Mouse (Mus musculus): ENCODE results near the gene Ager. TPM values are rescaled to one million over a fixed set of nuclear protein-coding genes. Genes with fewer than 3 reads are reported as not detected.

The Ager gene
- polyA plus RNA-seq, 1 experiment from 2014 or later, result 1.4 TPM

GRCm38 (mm10) chr17:34578070-34578469 is 19.6 kb upstream of the Ager start:
- Histone ChIP-seq H3K9me3 (ENCODE audit: control insufficient read depth, low read length) (no peaks in the 10 kb centered on the region), H3K9ac (no peak overlapping the region), H3K27me3 (ENCODE audit: control insufficient read depth, insufficient read depth, low read length) (no peaks in the 10 kb centered on the region), H3K4me1 (replicated peaks; ENCODE audit: control insufficient read depth, insufficient read depth, low read length) (no peaks in the 10 kb centered on the region), H3K36me3 (replicated peaks; ENCODE audit: control insufficient read depth, insufficient read depth) (no peaks in the 10 kb centered on the region), H3K27ac (no peak overlapping the region), H3K4me3 (replicated peaks; ENCODE audit: low read length) (no peak overlapping the region), H3K4me2 (replicated peaks) (no peak overlapping the region)
- ATAC-seq (ENCODE audit: low FRiP score) (no peak), DNase-seq (ENCODE audit: low spot score) (no peak)
- WGBS, result 88% methylated on average over 3 of the region's 3 CpGs

GRCm38 (mm10) chr17:34582528-34582927 is 15.1 kb upstream of the Ager start:
- H3K4me2 ChIP-seq (replicated peaks), result no peak overlapping the region
- H3K27ac ChIP-seq, result no peak overlapping the region
- H3K4me3 ChIP-seq (replicated peaks; ENCODE audit: low read length), result no peak overlapping the region
- no peak overlapping the region for H3K9ac ChIP-seq
- no peak for ATAC-seq (ENCODE audit: low FRiP score)
- DNase-seq (ENCODE audit: low spot score), result no peak
- no peaks in the 10 kb centered on the region for H3K36me3 ChIP-seq (replicated peaks; ENCODE audit: control insufficient read depth, insufficient read depth)
- H3K9me3 ChIP-seq (ENCODE audit: control insufficient read depth, low read length), result no peaks in the 10 kb centered on the region
- WGBS, result 86% methylated on average over 12 of the region's 12 CpGs
- H3K4me1 ChIP-seq (replicated peaks; ENCODE audit: control insufficient read depth, insufficient read depth, low read length), result peaks cover 8% of the 10 kb centered on the region
- no peaks in the 10 kb centered on the region for H3K27me3 ChIP-seq (ENCODE audit: control insufficient read depth, insufficient read depth, low read length)

- ATAC-seq (ENCODE audit: low FRiP score) (no peak), DNase-seq (ENCODE audit: low spot score) (no peak)
- Histone ChIP-seq H3K9me3 (ENCODE audit: control insufficient read depth, low read length) (no peaks in the 10 kb centered on the region), H3K27me3 (ENCODE audit: control insufficient read depth, insufficient read depth, low read length) (no peaks in the 10 kb centered on the region), H3K36me3 (replicated peaks; ENCODE audit: control insufficient read depth, insufficient read depth) (no peaks in the 10 kb centered on the region), H3K4me2 (replicated peaks) (no peak overlapping the region), H3K9ac (no peak overlapping the region), H3K4me3 (replicated peaks; ENCODE audit: low read length) (no peak overlapping the region), H3K4me1 (replicated peaks; ENCODE audit: control insufficient read depth, insufficient read depth, low read length) (peaks cover 15% of the 10 kb centered on the region), H3K27ac (no peak overlapping the region)
- 68% methylated on average over 7 of the region's 7 CpGs for WGBS
Measured at GRCm38 (mm10) chr17:34583397-34583796, 14.3 kb upstream of the Ager start.

- H3K27me3 ChIP-seq (ENCODE audit: control insufficient read depth, insufficient read depth, low read length), result no peaks in the 10 kb centered on the region
Measured at GRCm38 (mm10) chr17:34583819-34584218, 13.8 kb upstream of the Ager start.

GRCm38 (mm10) chr17:34585121-34585520 is 12.5 kb upstream of the Ager start:
- no peaks in the 10 kb centered on the region for H3K9me3 ChIP-seq (ENCODE audit: control insufficient read depth, low read length)
- no peaks in the 10 kb centered on the region for H3K36me3 ChIP-seq (replicated peaks; ENCODE audit: control insufficient read depth, insufficient read depth)
- no peak for DNase-seq (ENCODE audit: low spot score)
- H3K4me3 ChIP-seq (replicated peaks; ENCODE audit: low read length), result no peak overlapping the region
- H3K4me2 ChIP-seq (replicated peaks), result no peak overlapping the region
- no peaks in the 10 kb centered on the region for H3K27me3 ChIP-seq (ENCODE audit: control insufficient read depth, insufficient read depth, low read length)
- WGBS, result 86% methylated on average over 8 of the region's 8 CpGs
- no peak for ATAC-seq (ENCODE audit: low FRiP score)
- peak overlapping the region; percentile 98 for H3K27ac ChIP-seq
- no peak overlapping the region for H3K9ac ChIP-seq
- peaks cover 26% of the 10 kb centered on the region for H3K4me1 ChIP-seq (replicated peaks; ENCODE audit: control insufficient read depth, insufficient read depth, low read length)

More at GRCm38 (mm10) chr17:34583819-34584218, 13.8 kb upstream of the Ager start:
- Histone ChIP-seq H3K9me3 (ENCODE audit: control insufficient read depth, low read length) (no peaks in the 10 kb centered on the region), H3K4me3 (replicated peaks; ENCODE audit: low read length) (no peak overlapping the region), H3K9ac (no peak overlapping the region), H3K36me3 (replicated peaks; ENCODE audit: control insufficient read depth, insufficient read depth) (no peaks in the 10 kb centered on the region), H3K4me1 (replicated peaks; ENCODE audit: control insufficient read depth, insufficient read depth, low read length) (peaks cover 17% of the 10 kb centered on the region), H3K27ac (no peak overlapping the region), H3K4me2 (replicated peaks) (no peak overlapping the region)
- DNase-seq (ENCODE audit: low spot score) (no peak), ATAC-seq (ENCODE audit: low FRiP score) (no peak)
- WGBS, result 87% methylated on average over 8 of the region's 8 CpGs

GRCm38 (mm10) chr17:34585877-34586771 is 11.5 kb upstream of the Ager start:
- H3K9me3 ChIP-seq (ENCODE audit: control insufficient read depth, low read length), result no peaks in the 10 kb centered on the region
- peak overlapping the region; percentile 98 for H3K27ac ChIP-seq
- 12% methylated on average over 32 of the region's 32 CpGs for whole genome bisulfite sequencing
- peak overlapping the region; percentile 74 for H3K4me3 ChIP-seq (replicated peaks; ENCODE audit: low read length)
- H3K9ac ChIP-seq, result peak overlapping the region; percentile 95
- ATAC-seq (ENCODE audit: low FRiP score) (peak; percentile 7), DNase-seq (ENCODE audit: low spot score) (peak; percentile 54)
- H3K4me2 ChIP-seq (replicated peaks), result peak overlapping the region; percentile 98
- H3K27me3 ChIP-seq (ENCODE audit: control insufficient read depth, insufficient read depth, low read length), result no peaks in the 10 kb centered on the region
- peaks cover 36% of the 10 kb centered on the region for H3K4me1 ChIP-seq (replicated peaks; ENCODE audit: control insufficient read depth, insufficient read depth, low read length)
- no peaks in the 10 kb centered on the region for H3K36me3 ChIP-seq (replicated peaks; ENCODE audit: control insufficient read depth, insufficient read depth)

GRCm38 (mm10) chr17:34586796-34587422 is 10.8 kb upstream of the Ager start:
- ATAC-seq (ENCODE audit: low FRiP score), result peak; percentile 73
- Histone ChIP-seq H3K9ac (peak overlapping the region; percentile 95), H3K4me1 (replicated peaks; ENCODE audit: control insufficient read depth, insufficient read depth, low read length) (peaks cover 43% of the 10 kb centered on the region), H3K27ac (peak overlapping the region; percentile 98), H3K9me3 (ENCODE audit: control insufficient read depth, low read length) (no peaks in the 10 kb centered on the region), H3K27me3 (ENCODE audit: control insufficient read depth, insufficient read depth, low read length) (no peaks in the 10 kb centered on the region), H3K4me2 (replicated peaks) (peak overlapping the region; percentile 98), H3K4me3 (replicated peaks; ENCODE audit: low read length) (peak overlapping the region; percentile 74), H3K36me3 (replicated peaks; ENCODE audit: control insufficient read depth, insufficient read depth) (no peaks in the 10 kb centered on the region)
- WGBS, result under 1% methylated on average over 37 of the region's 38 CpGs
- DNase-seq (ENCODE audit: low spot score), result peak; percentile 87

GRCm38 (mm10) chr17:34587423-34587811 is 10.2 kb upstream of the Ager start:
- Histone ChIP-seq H3K4me2 (replicated peaks) (peak overlapping the region; percentile 98), H3K9me3 (ENCODE audit: control insufficient read depth, low read length) (no peaks in the 10 kb centered on the region), H3K27me3 (ENCODE audit: control insufficient read depth, insufficient read depth, low read length) (no peaks in the 10 kb centered on the region), H3K27ac (peak overlapping the region; percentile 98), H3K36me3 (replicated peaks; ENCODE audit: control insufficient read depth, insufficient read depth) (no peaks in the 10 kb centered on the region), H3K4me1 (replicated peaks; ENCODE audit: control insufficient read depth, insufficient read depth, low read length) (peaks cover 43% of the 10 kb centered on the region), H3K9ac (peak overlapping the region; percentile 95), H3K4me3 (replicated peaks; ENCODE audit: low read length) (peak overlapping the region; percentile 74)
- ATAC-seq (ENCODE audit: low FRiP score) (peak; percentile 83), DNase-seq (ENCODE audit: low spot score) (peak; percentile 98)
- 1% methylated on average over 49 of the region's 50 CpGs for WGBS

- Histone ChIP-seq H3K4me3 (replicated peaks; ENCODE audit: low read length) (peak overlapping the region; percentile 74), H3K27ac (peak overlapping the region; percentile 98), H3K4me1 (replicated peaks; ENCODE audit: control insufficient read depth, insufficient read depth, low read length) (peaks cover 43% of the 10 kb centered on the region), H3K27me3 (ENCODE audit: control insufficient read depth, insufficient read depth, low read length) (no peaks in the 10 kb centered on the region), H3K4me2 (replicated peaks) (peak overlapping the region; percentile 98), H3K36me3 (replicated peaks; ENCODE audit: control insufficient read depth, insufficient read depth) (no peaks in the 10 kb centered on the region), H3K9me3 (ENCODE audit: control insufficient read depth, low read length) (no peaks in the 10 kb centered on the region), H3K9ac (peak overlapping the region; percentile 95)
- 3% methylated on average over 19 of the region's 19 CpGs for WGBS
- DNase-seq (ENCODE audit: low spot score), result no peak
- no peak for ATAC-seq (ENCODE audit: low FRiP score)
Measured at GRCm38 (mm10) chr17:34587814-34588213, 9.8 kb upstream of the Ager start.
